Mouse (Mus musculus) 3134 (cell line): ENCODE measurements at regions not wholly inside any gene's neighbourhood (a gene's known extent, or its start where the extent isn't known, plus 50 kb on each side); places are given as distances from the start of the nearest gene placed in this dataset.

ENCODE experiments used
- DNase-seq: peaks from one replicate; pipeline ENCODE4 v3.0.0-alpha.2; 2011; ENCODE audit warnings: low spot score; ENCODE audit not compliant: insufficient read length; ENCODE audit errors: extremely low read depth

GRCm38 (mm10) chr17:22673891-22674622, 73.3 kb downstream of the Vmn2r112 start:
- DNase-seq, result peak; percentile 6
